Mouse (Mus musculus): ENCODE data around the gene Rnf24. TPM values are rescaled to one million over a fixed set of nuclear protein-coding genes. Genes with fewer than 3 reads are reported as not detected.

The Rnf24 gene
- polyA plus RNA-seq, 1 experiment from 2014 or later = 4.4 TPM

DNA sequence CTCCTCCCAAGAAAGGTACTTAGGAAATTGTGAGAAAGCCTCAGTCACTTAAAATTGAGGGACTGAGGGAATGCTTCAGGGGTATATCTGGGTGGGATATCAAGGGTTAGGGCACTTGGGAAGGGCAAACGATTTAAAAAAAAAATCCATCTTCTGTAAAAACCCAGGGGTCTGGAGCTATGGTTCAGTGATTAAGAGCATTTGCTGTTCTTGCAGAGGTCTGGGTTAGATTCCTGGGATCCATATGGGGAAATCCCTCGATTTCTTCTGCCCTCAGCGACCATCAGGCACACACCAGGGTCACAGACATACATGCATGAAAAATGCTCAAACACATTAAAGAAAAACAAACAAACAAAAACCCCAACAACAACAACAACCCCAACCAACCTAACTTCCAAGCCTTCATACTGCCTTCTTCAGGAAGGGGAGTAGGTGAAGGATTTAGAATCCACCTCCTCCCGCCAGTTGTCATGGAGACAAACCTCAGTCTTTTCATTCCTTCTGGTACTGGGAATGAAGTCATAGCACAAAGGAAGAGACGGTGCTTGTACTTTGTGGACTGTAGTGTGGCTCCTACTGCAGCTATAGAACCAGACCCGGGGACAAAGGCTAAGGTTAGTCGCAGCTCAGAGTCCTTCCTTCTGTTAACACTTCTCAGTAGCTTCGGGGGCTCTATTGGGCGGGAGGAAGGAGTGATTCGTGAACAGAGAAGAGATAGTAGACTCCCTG lies 91.0 kb downstream of the Rnf24 start:
- 6% methylated on average over 10 of the region's 10 CpGs for WGBS
- Histone ChIP-seq H3K36me3 (no peaks in the 10 kb centered on the region), H3K4me1 (peaks cover 36% of the 10 kb centered on the region), H3K9ac (peak overlapping the region; percentile 64), H3K27me3 (no peaks in the 10 kb centered on the region), H3K27ac (peak overlapping the region; percentile 100), H3K4me2 (peak overlapping the region; percentile 57), H3K4me3 (peak overlapping the region; percentile 84), H3K9me3 (no peaks in the 10 kb centered on the region)
- ATAC-seq (ENCODE audit: borderline replicate concordance, extremely low read depth, low FRiP score, low TSS enrichment) = peak; percentile 62; the same call in 1 of the 2 replicates

- Histone ChIP-seq H3K9me3 (no peaks in the 10 kb centered on the region), H3K27ac (no peak overlapping the region), H3K4me3 (no peak overlapping the region), H3K4me2 (no peak overlapping the region), H3K4me1 (peaks cover 36% of the 10 kb centered on the region), H3K27me3 (no peaks in the 10 kb centered on the region), H3K36me3 (no peaks in the 10 kb centered on the region), H3K9ac (no peak overlapping the region)
- 23% methylated on average over 9 of the region's 9 CpGs for WGBS
- ATAC-seq (ENCODE audit: borderline replicate concordance, extremely low read depth, low FRiP score, low TSS enrichment) = no peak
Measured at GRCm38 (mm10) chr2:131260544-131261307, 92.0 kb downstream of the Rnf24 start.

DNA sequence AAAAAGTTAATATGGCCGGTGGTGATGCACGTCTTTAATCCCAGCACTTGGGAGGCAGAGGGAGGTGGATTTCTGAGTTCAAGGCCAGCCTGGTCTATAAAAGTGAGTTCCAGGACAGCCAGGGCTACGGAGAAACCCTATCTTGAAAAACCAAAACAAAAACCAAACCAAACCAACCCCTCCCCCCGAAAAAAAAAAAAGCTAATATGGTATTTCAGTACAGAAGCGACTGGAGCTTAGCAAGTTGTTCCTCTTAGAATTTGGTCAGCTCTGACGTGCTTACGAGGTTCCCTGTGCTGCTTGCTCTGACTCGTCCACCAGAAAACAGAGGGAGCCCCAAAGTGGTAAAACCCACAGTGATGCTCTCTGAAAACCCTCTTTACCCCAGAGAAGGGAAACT lies 94.0 kb downstream of the Rnf24 start:
- H3K4me1 ChIP-seq = peaks cover 21% of the 10 kb centered on the region
- H3K27ac ChIP-seq = no peak overlapping the region
- no peak for ATAC-seq (ENCODE audit: borderline replicate concordance, extremely low read depth, low FRiP score, low TSS enrichment)
- 76% methylated on average over 8 of the region's 8 CpGs for WGBS
- no peaks in the 10 kb centered on the region for H3K36me3 ChIP-seq
- no peak overlapping the region for H3K4me3 ChIP-seq
- H3K4me2 ChIP-seq = no peak overlapping the region
- no peaks in the 10 kb centered on the region for H3K9me3 ChIP-seq
- no peaks in the 10 kb centered on the region for H3K27me3 ChIP-seq
- no peak overlapping the region for H3K9ac ChIP-seq

- no peak overlapping the region for H3K27ac ChIP-seq
- no peak overlapping the region for H3K4me3 ChIP-seq
- H3K9ac ChIP-seq = no peak overlapping the region
- no peaks in the 10 kb centered on the region for H3K27me3 ChIP-seq
- H3K36me3 ChIP-seq = no peaks in the 10 kb centered on the region
- H3K9me3 ChIP-seq = no peaks in the 10 kb centered on the region
- H3K4me2 ChIP-seq = no peak overlapping the region
- 52% methylated on average over 3 of the region's 3 CpGs for WGBS
- no peak for ATAC-seq (ENCODE audit: borderline replicate concordance, extremely low read depth, low FRiP score, low TSS enrichment)
- H3K4me1 ChIP-seq = peaks cover 18% of the 10 kb centered on the region
Measured at GRCm38 (mm10) chr2:131255738-131256137, 97.0 kb downstream of the Rnf24 start.

DNA sequence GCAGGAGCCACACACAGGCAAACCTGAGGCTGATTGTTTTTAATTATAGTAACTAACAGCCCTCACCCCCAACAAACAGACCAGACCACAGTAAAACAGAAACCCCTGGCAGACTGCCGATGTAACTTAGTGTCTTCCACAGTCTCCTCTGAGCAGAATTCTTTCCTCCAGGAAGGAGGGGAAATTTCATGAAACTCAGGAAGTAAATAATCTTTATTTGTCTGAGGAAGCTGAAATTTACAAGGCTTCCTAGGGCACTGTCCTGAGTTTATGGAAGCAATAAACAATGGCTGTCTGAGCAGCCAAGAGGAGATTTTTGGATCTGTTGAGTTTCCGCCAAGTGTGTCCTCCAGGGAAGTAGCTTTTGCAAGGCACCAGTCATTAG lies 98.4 kb downstream of the Rnf24 start:
- H3K4me2 ChIP-seq = peak overlapping the region; percentile 9
- H3K4me3 ChIP-seq = no peak overlapping the region
- H3K9ac ChIP-seq = no peak overlapping the region
- no peak; the same call in 1 of the 2 replicates for ATAC-seq (ENCODE audit: borderline replicate concordance, extremely low read depth, low FRiP score, low TSS enrichment)
- no peaks in the 10 kb centered on the region for H3K9me3 ChIP-seq
- peaks cover 14% of the 10 kb centered on the region; the same call in 1 of the 2 replicates for H3K4me1 ChIP-seq
- peak overlapping the region; percentile 68 for H3K27ac ChIP-seq
- no peaks in the 10 kb centered on the region for H3K27me3 ChIP-seq
- no peaks in the 10 kb centered on the region for H3K36me3 ChIP-seq
- 42% methylated on average over 2 of the region's 2 CpGs for WGBS

DNA sequence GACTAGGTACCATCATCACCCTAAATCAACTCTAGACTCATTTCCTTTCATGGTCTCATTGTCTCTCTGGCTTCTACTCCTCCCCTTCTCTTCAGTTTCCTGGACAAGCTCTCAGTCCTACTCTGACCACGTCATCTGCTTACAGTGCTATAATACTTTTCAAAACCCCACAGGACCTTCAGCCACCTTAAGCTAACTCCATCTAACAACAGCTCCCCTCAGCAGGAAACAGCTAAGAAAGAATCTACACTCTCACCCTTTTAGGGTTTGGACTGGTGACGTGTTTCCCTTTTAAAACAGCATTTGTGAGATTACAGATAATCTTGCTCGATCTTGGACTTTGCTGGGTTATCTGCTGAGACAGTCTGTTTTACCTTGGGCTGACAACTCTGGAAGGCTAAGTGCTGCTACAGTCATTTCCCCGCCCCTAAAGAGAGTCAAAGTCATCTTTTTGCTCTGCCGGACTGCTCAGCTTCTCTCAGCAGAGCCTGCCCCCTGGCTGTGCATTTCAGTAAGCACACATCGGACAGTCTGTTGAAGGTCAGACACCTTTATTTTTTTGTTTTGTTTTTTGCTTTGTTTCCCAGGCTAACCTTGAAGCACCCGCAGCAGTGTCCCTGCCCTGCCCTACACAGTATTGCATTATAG lies 98.9 kb downstream of the Rnf24 start:
- ATAC-seq (ENCODE audit: borderline replicate concordance, extremely low read depth, low FRiP score, low TSS enrichment) = peak; percentile 78
- Histone ChIP-seq H3K9ac (no peak overlapping the region), H3K4me3 (no peak overlapping the region), H3K36me3 (no peaks in the 10 kb centered on the region), H3K4me1 (peaks cover 14% of the 10 kb centered on the region; the same call in 1 of the 2 replicates), H3K9me3 (no peaks in the 10 kb centered on the region), H3K27ac (peak overlapping the region; percentile 68), H3K4me2 (peak overlapping the region; percentile 9), H3K27me3 (no peaks in the 10 kb centered on the region)
- 12% methylated on average over 7 of the region's 7 CpGs for WGBS

Small RNA genes within 50 kb of the gene (microRNA-seq; reads per million reads assigned to microRNA genes)
- 76.0 reads per million, percentile 50 among the genes with 10 or more reads in this experiment for gene Mir103-2

Other genes starting within 250 kb of the Rnf24 start
- gene Hspa12b, start 225.6 kb downstream of the Rnf24 start, polyA plus RNA-seq (2015; fragmentation: Nextera tagmentation; extraction: Ambion mirVana) = 15.0 and 16.5 TPM in 2 replicates
- not detected in 2 replicates for gene Gm11037, start 219.4 kb downstream of the Rnf24 start, polyA plus RNA-seq (2015; fragmentation: Nextera tagmentation; extraction: Ambion mirVana)
- gene 1700037H04Rik, start 192.8 kb downstream of the Rnf24 start, polyA plus RNA-seq (2015; fragmentation: Nextera tagmentation; extraction: Ambion mirVana) = 60.4 and 61.5 TPM in 2 replicates
- 12.6 and 14.1 TPM in 2 replicates for gene Cenpb, start 172.8 kb downstream of the Rnf24 start, polyA plus RNA-seq (2015; fragmentation: Nextera tagmentation; extraction: Ambion mirVana)
- 56.1 and 58.4 TPM in 2 replicates for gene Cdc25b, start 165.9 kb downstream of the Rnf24 start, polyA plus RNA-seq (2015; fragmentation: Nextera tagmentation; extraction: Ambion mirVana)
- 5.0 and 5.8 TPM in 2 replicates for gene Spef1, start 165.6 kb downstream of the Rnf24 start, polyA plus RNA-seq (2015; fragmentation: Nextera tagmentation; extraction: Ambion mirVana)
- 22.6 and 27.0 TPM in 2 replicates for gene Ap5s1, start 145.8 kb downstream of the Rnf24 start, polyA plus RNA-seq (2015; fragmentation: Nextera tagmentation; extraction: Ambion mirVana)
- gene Mavs, start 118.8 kb downstream of the Rnf24 start, polyA plus RNA-seq (2015; fragmentation: Nextera tagmentation; extraction: Ambion mirVana) = 18.5 and 19.7 TPM in 2 replicates
- 37.5 and 39.6 TPM in 2 replicates for gene Pank2, start 90.4 kb downstream of the Rnf24 start, polyA plus RNA-seq (2015; fragmentation: Nextera tagmentation; extraction: Ambion mirVana)
- gene Smox, start 138.6 kb upstream of the Rnf24 start, polyA plus RNA-seq (2015; fragmentation: Nextera tagmentation; extraction: Ambion mirVana) = 33.7 and 37.1 TPM in 2 replicates
- gene Adra1d, start 209.4 kb upstream of the Rnf24 start, polyA plus RNA-seq (2015; fragmentation: Nextera tagmentation; extraction: Ambion mirVana) = 3.4 and 3.9 TPM in 2 replicates